20 mouse cellular contexts compared by ENCODE assay signal in the genomic region with DNA sequence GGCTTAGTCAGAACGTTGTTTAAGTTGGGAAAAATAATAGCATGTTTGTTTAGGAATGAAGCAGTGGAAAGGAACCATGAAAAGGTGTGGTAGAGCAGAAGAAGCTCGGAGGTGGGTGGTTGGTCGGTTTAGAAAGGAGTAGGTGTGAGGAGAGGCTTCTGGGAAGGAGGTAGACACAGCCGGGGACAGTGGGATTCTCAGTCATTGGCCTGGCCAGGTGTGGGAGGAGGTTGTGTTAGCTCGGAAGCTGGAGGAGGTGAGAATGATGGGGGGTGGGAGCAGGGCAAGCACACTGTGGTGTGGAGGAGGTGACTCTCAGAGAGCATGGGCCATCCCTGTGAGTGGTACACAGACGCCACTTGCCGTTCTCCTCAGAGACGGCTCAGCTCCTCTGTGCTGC. TPM values are rescaled to one million over a fixed set of nuclear protein-coding genes. Genes with fewer than 3 reads are reported as not detected.
A peak's percentile ranks its signal among the peaks of the same experiment; 100 is the strongest.
DNase-seq lines count a peak whose midpoint lies in the region; ATAC-seq lines count a peak whose summit lies in the region.
"Had no signal": no experiment of that assay in that cellular context is flagged by ENCODE, and none has a peak within 500 bp of the region (broad histone marks: within the 10 kb centered on the region; RNA-seq: fewer than 3 reads in every experiment).

No protein-coding gene starts in this region.

- no peaks in the 10 kb centered on the region for H3K9me3 ChIP-seq in hindbrain, embryonic 10.5 days
- H3K9me3 ChIP-seq in hindbrain, embryonic 11.5 days (ENCODE audit: control insufficient read depth, low read length): no peaks in the 10 kb centered on the region
- H3K9me3 ChIP-seq: embryonic facial prominence, embryonic 10.5 days; forebrain, embryonic 12.5 days; heart, embryonic 15.5 days; hindbrain, embryonic 12.5 days; limb, embryonic 10.5 days; neural tube, embryonic 15.5 days had no signal

- no peak for ATAC-seq in hindbrain, embryonic 11.5 days (ENCODE audit: low FRiP score)
- ATAC-seq: liver, postnatal 0 days; midbrain, embryonic 16.5 days had no signal

- no peak for DNase-seq in hindbrain, embryonic 10.5 days (ENCODE audit: low spot score)
- DNase-seq in hindbrain, embryonic 11.5 days (ENCODE audit: low spot score): no peak
- DNase-seq in left cerebral cortex, adult 18-20 months (ENCODE audit: low spot score in 2 of 2): peak; percentile 52 to 71
- no peak for DNase-seq in left cerebral cortex, postnatal 4 days
- peak; percentile 32 for DNase-seq in R1 (ENCODE audit: low read depth, low spot score)
- DNase-seq in brain, adult 2 months (ENCODE audit: low read depth, low spot score): peak; percentile 72
- no peak for DNase-seq in gastrocnemius, adult 18-20 months (ENCODE audit: low spot score)
- DNase-seq: adrenal gland, adult 2 months; cerebellum, adult 9-10 months; gastrocnemius, adult 2 months; liver, postnatal 0 days; lung, postnatal 14 days; thymus, postnatal 4 days had no signal

- H3K27ac ChIP-seq in hindbrain, embryonic 10.5 days: peak overlapping the region; percentile 16; the same call in 1 of the 2 replicates
- no peak overlapping the region for H3K27ac ChIP-seq in hindbrain, embryonic 11.5 days (ENCODE audit: low read depth, low read length)
- H3K27ac ChIP-seq: embryonic facial prominence, embryonic 10.5 days; forebrain, embryonic 12.5 days; heart, embryonic 15.5 days; hindbrain, embryonic 12.5 days; limb, embryonic 10.5 days; neural tube, embryonic 15.5 days had no signal

- intact Hi-C loops in left cerebral cortex, postnatal 4 days (cut with DNase I): no loop called here

- peaks cover 75% of the 10 kb centered on the region for H3K36me3 ChIP-seq in hindbrain, embryonic 10.5 days
- peaks cover 4% of the 10 kb centered on the region; the same call in 1 of the 2 replicates for H3K36me3 ChIP-seq in hindbrain, embryonic 11.5 days (ENCODE audit: control insufficient read depth, insufficient read depth, low read length)

- H3K27me3 ChIP-seq in hindbrain, embryonic 10.5 days (ENCODE audit: insufficient read depth, poor library complexity, severe bottlenecking): no peaks in the 10 kb centered on the region
- no peaks in the 10 kb centered on the region for H3K27me3 ChIP-seq in hindbrain, embryonic 11.5 days (ENCODE audit: control insufficient read depth, insufficient read depth, low read length)
- H3K27me3 ChIP-seq: forebrain, embryonic 12.5 days; heart, embryonic 15.5 days; hindbrain, embryonic 12.5 days; neural tube, embryonic 15.5 days had no signal

- 81% methylated on average over 8 of the region's 8 CpGs for WGBS in hindbrain, embryonic 10.5 days
- 77% methylated on average over 8 of the region's 8 CpGs for WGBS in hindbrain, embryonic 11.5 days

- no peak overlapping the region for H3K4me3 ChIP-seq in hindbrain, embryonic 10.5 days
- H3K4me3 ChIP-seq in hindbrain, embryonic 11.5 days (ENCODE audit: low read depth, low read length): no peak overlapping the region
- H3K4me3 ChIP-seq: embryonic facial prominence, embryonic 10.5 days; forebrain, embryonic 12.5 days; gastrocnemius, adult 2 months; heart, embryonic 15.5 days; hindbrain, embryonic 12.5 days; limb, embryonic 10.5 days; neural tube, embryonic 15.5 days had no signal

- no peak overlapping the region for H3K4me2 ChIP-seq in hindbrain, embryonic 11.5 days (replicated peaks; ENCODE audit: low read depth, low read length)
- H3K4me2 ChIP-seq: forebrain, embryonic 12.5 days; heart, embryonic 15.5 days; hindbrain, embryonic 12.5 days; neural tube, embryonic 15.5 days had no signal

- H3K4me1 ChIP-seq in hindbrain, embryonic 10.5 days (replicated peaks): peaks cover 18% of the 10 kb centered on the region
- no peaks in the 10 kb centered on the region for H3K4me1 ChIP-seq in hindbrain, embryonic 11.5 days (replicated peaks; ENCODE audit: control insufficient read depth, insufficient read depth, low read length)
- H3K4me1 ChIP-seq: forebrain, embryonic 12.5 days had no signal

- no peak overlapping the region for H3K9ac ChIP-seq in hindbrain, embryonic 11.5 days (ENCODE audit: low read depth, low read length)
- H3K9ac ChIP-seq: forebrain, embryonic 12.5 days; heart, embryonic 15.5 days; hindbrain, embryonic 12.5 days; liver, postnatal 0 days; neural tube, embryonic 15.5 days had no signal

RNA-seq across cellular contexts. Expression of gene Helz, which starts 29.7 kb away (rescaled TPM):
- polyA plus RNA-seq in hindbrain, embryonic 10.5 days (2016; fragmentation: Nextera tagmentation; extraction: Ambion mirVana): 20.6 and 23.7 TPM in 2 replicates
- polyA plus RNA-seq in hindbrain, embryonic 11.5 days (2014; fragmentation: Nextera tagmentation; extraction: Ambion mirVana): 18.8 and 22.6 TPM in 2 replicates
- total RNA-seq in left cerebral cortex, adult 18-20 months (2021): 10 to 100 TPM; 46.2 to 51.5 TPM
- 10 to 100 TPM; 34.9 to 38.6 TPM for total RNA-seq in left cerebral cortex, postnatal 4 days (2021)
- 10 to 100 TPM; 17.6 to 18.2 TPM for total RNA-seq in gastrocnemius, adult 18-20 months (2021)

Comparison
In these comparisons a context has a peak if more than half of its experiments do, and no peak if none do; other contexts are left out.
1. DNase-seq: peak in left cerebral cortex, adult 18-20 months (2 of 2), R1 (single experiment) and brain, adult 2 months (single experiment); none in hindbrain, embryonic 10.5 days (single experiment), hindbrain, embryonic 11.5 days (single experiment), left cerebral cortex, postnatal 4 days (single experiment) and gastrocnemius, adult 18-20 months (single experiment).